Mouse (Mus musculus): Measurements from ENCODE around the gene Rasal1. TPM values are rescaled to one million over a fixed set of nuclear protein-coding genes. Genes with fewer than 3 reads are reported as not detected.

The Rasal1 gene
- total RNA-seq, 2 experiments from 2014 or later, result 92.7 to 97.3 TPM

DNA sequence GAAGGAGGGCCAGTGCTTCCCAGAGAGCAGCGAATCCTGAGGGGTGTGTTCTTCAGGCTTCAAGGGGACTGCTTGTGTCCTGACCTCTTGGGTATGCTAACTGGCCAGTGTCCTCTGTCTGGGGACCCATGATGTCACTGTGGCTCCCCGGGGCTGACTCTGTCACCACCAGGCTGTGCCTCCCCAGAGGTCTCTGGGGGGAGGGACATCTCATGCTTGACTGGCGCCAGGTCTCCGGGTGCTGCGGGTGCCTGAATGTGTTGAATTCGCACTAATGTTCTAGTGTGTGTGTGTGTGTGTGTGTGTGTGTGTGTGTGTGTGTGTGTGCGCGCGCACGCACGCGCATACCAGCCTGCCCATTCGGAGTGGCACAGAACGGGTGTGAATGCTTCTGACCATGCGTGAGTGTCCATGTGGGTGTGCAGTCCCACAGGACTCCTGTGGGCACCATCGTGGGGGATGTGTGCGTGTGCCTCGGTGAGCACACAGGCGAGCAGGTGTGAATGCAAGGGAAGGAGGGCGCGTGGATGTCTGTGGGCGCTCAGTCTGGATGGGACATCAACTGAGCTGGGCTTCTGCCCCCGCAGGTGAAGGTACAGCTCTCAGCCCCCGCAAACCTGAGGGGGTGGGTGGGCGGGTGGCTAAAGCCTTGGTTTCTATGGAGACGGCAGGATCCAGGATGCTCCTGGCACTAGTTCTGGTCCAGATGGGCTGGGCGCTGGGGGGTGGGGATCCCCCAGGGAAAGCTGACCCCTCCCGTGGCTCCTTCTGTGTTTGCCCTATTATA, 4.5 kb downstream of the Rasal1 start:
- no peak for DNase-seq (ENCODE audit: low spot score in 2 of 2)

DNA sequence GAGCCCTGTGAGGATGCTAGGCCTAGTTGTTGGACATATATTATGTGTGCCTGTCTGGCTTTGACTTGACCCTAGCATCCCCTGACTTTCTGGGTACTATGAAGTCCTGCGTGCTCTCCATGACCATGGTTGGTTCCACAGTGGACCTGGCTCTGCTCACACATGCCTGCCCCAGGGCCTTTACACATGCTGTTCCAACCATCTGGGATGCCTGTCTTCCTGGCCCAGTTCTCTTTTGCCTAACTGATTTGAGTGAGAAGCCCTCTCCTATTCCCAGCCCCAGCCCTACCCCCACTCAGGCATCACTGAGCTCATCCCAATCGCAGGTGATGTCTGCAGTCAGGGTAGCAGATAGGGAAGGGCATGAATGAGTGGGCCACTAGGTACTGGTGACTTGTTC, 5.3 kb downstream of the Rasal1 start:
- DNase-seq (ENCODE audit: low spot score in 2 of 2), result no peak

DNA sequence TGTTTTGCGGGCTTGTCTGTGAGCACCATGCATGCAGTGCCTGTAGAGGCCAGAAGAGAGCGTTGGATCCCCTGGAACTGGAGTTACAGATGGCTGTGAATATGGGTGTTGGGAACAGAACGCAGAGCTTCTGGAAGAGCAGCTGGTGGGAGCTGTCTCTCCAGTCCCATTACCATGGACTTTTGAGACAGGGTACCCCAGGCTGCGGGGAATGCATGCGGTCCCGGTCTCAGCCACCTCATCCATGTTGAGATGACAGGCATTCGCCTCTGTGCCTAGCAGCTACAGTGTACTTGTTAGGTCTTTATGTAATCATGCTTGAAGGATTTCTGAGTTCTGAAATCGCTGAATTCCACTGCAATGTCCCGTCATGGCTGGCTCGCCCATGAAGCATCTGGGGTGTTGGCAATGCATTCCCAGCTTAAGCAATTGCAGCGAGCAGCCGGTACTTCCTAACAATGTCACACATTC, 7.7 kb downstream of the Rasal1 start:
- peak; percentile 78 to 91 for DNase-seq (ENCODE audit: low spot score in 2 of 2)

DNA sequence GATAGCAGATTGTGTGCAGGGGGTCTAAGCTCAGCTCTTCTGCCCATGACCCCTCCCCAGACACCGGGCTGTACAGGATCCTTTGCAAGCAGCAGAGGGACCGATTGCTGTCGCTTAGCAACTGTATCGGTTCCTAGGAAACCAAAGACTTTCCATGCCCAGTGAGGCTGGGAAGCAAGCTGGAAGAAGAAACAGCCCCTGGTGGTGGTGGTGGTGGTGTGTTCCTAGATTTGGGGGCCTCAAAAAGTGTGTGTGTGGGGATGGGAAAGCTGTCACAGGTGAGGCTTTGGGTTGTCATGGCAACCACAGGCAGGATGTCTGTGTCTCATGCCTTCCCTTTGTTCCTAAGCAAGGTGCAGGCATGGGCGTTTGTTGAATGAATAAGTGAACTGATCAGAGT, 12.2 kb downstream of the Rasal1 start:
- DNase-seq (ENCODE audit: low spot score in 2 of 2), result peak; percentile 60 to 78

DNA sequence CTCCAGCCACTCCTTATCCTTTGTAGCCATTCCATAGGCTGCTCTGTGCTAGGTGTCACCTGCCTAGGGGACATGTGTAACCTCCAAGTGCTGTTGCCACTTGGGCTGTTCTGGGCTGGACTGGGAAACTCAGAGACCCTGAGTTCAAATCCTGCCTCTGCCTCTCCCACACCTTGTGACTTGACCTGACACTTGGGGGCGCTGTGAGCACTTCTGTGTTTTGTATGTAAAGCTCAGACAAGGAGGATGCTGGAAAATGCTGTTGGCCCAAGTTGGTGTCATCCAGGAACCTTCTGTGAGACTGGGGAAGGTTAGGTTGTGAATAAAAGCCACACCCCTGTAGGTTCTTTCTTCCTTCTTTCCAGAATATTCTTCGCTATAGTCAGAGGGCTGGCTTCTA, 16.3 kb downstream of the Rasal1 start:
- DNase-seq (ENCODE audit: low spot score in 2 of 2), result no peak

DNA sequence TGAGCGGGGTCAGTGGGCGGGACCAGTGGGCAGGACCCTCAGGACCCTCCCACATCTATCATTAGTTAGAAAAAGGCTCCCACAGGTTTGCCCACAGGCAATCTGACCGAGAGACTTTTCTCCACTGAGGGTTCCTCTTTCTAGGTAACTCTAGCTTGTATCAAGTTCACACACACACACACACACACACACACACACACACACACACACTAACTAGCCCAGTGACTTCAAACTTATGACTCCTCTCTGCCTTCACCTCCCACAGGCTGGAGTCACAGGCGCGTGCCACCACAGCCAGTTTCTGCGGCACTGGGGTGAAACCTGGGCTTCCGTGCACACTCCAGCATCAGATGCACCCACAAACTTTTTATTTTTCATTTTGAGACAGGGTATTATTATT, 20.1 kb downstream of the Rasal1 start:
- no peak for DNase-seq (ENCODE audit: low spot score in 2 of 2)

DNA sequence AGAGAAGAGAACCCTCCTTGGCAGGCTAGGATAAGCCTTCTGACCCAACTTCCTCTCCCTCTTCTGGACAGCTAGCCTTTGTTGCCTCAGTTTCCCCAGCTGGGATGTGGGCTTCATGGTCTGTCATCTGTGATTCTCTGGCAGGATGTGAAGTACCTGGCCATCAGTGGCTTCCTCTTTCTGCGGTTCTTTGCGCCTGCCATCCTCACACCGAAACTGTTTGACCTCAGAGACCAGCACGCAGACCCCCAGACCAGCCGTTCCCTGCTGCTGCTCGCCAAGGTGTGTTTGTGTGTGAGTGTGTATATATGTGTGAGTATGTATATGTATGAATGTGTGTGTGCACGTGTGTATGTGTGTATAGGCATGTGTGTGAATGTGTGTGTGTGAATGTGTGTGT, 21.5 kb downstream of the Rasal1 start:
- DNase-seq (ENCODE audit: low spot score in 2 of 2), result no peak

- no peak for DNase-seq (ENCODE audit: low spot score in 2 of 2)
Measured at GRCm38 (mm10) chr5:120671865-120672264, 23.3 kb downstream of the Rasal1 start.

GRCm38 (mm10) chr5:120673626-120674025, 25.0 kb downstream of the Rasal1 start:
- DNase-seq (ENCODE audit: low spot score in 2 of 2), result peak; percentile 71 to 87

DNA sequence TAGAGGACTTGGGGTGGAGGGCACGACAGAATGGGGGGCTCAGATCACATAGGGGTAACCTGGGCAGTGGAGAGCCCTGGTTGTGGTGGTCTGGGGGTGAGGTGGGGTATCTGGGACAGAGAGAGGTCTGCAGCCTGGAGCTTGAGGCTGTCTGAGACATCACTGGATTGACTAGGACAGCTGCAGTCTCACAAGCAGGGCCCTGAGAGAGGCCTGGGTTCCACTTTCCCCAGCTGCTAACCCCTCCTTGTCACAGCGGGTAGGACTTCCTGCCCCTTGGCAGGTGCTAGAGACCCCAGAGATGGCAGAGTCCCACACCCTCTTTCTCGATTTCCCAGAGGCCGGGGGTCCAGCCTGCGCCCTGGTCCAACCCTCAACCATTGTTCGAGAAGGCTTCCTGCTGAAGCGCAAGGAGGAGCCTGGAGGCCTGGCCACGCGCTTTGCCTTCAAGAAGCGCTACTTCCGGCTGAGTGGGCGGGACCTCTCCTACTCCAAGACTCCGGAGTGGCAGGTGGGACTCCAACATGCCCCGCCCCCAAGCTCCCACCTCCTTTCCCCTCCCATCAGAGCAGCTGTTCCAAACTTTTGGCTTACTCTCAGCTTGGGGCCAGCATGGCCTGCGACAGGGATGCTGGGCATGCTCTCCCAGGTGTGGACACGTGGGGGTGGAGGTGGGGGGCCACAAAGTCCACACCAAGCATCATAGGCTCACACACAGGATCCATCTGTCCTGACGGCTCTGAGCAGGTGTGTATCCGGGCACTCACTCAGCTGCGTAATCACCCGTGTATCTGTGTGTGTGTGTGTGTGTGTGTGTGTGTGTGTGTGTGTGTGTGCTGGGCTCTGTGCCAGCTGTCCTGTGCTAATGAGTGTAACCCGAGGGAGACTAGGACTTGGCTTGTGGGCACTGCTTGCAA, 25.9 kb downstream of the Rasal1 start:
- no peak for DNase-seq (ENCODE audit: low spot score in 2 of 2)

DNA sequence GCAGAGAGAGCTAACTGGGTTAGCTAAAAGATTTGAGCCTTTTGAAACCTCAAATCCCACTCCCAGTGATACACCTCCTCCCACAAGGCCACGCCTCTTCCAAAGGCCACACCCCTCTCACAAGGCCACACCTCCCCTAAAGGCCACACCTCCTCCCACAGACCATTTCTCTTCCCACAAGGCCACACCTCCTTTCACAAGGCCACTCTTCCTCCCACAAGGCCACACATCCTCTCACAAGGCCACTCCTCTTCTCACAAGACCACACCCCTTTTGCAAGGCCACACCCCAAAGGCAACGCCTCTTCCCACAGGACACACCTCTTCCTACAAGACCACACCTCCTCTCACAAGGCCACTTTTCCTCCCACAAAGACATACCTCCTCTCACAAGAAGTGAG, 28.9 kb downstream of the Rasal1 start:
- DNase-seq (ENCODE audit: low spot score in 2 of 2), result no peak

GRCm38 (mm10) chr5:120679676-120680555, 31.3 kb downstream of the Rasal1 start:
- DNase-seq (ENCODE audit: low spot score in 2 of 2), result peak; percentile 92 to 96

GRCm38 (mm10) chr5:120680918-120681317, 32.3 kb downstream of the Rasal1 start:
- peak in 1 of 2 experiments; percentile 42 for DNase-seq (ENCODE audit: low spot score in 2 of 2)

DNA sequence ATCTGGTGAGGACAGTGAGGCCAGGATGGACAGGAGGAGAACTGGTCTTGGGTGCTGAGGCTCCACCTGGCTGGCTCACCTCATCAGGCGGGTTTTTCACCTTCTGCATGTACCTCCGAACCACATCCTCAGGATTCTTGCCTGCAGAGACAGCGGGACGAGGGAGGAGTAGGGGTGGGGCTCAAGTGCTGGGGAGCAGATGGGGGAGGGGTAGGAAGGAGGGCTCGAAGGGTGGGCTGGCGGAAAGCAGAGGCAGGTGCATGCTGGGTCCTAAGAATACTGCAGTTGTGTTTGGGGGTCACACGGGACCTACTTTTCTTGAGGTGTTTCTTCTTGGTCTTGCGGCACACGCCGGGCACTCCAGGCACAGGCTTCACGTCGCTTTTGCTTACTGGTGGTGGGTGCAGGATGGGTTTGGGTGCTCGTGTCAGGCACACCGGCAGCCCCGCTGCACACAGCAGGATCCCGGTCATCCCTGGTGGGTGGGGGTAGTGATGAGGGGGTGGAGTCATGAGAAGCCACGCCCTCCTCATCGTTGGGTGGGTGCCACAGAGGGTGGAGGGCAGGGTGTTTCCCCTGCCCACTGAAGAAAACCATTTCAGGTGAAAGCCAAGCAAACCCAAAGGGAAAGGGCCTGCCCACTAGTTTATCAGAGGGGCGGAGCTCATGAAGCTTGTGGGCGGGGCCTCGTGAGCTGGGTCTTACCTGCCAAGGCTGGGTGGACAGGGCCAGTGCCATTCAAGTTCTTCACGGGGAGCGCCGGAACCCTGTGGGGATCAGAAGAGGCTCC, 34.6 kb downstream of the Rasal1 start:
- no peak for DNase-seq (ENCODE audit: low spot score in 2 of 2)

- no peak for DNase-seq (ENCODE audit: low spot score in 2 of 2)
Measured at GRCm38 (mm10) chr5:120685678-120686077, 37.1 kb downstream of the Rasal1 start.

DNA sequence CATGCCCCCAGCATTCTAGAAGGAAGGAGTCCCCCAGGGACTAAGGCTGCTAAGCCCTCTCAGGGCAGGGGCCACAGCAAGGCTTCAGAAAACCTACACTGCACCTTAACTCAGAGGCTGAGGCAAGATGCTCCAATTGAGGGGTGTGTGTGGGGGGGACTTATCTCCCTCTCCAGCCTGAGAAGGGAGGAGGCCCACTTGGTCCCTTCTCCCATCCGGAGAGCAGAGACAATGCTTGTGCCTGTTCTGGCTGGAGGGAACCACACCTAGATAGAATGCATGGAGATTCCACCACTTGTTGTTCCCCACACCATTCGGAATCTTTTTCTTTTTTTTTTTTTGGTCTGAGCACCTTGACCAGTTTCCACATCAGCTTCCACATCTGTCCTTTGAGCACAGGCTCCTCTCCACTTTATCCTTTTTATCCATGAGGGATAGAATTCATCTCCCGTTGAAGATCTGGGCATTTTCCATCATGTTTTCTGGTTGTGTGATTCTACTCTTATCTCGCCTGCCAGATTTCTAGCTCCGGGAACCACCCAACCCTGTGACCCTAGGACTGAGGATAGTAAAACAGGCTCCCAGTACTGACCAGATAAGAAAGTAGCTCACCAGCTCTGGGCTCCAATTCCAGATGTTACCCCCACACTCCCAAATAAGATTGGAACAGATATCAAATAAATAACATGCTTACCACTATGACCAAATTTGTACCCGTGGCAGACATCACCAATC, 38.3 kb downstream of the Rasal1 start:
- DNase-seq (ENCODE audit: low spot score in 2 of 2), result no peak

DNA sequence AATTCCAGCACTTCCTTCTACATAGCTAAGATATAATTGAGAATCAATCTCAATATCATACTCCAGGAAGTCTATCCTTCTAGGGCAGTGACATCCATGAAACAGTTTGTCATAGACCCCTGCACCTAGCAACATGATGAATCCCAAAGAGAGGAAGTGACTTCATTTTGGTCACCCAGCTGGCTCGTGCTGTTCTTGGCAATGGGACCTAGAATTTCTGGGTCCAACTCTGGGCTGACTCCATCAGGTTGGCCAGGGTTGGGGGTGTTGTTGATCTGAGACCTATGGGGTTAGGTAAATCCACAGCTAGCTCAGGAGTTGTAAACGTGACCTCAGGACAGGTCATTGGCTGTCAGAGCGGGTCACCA, 38.9 kb downstream of the Rasal1 start:
- no peak for DNase-seq (ENCODE audit: low spot score in 2 of 2)

DNA sequence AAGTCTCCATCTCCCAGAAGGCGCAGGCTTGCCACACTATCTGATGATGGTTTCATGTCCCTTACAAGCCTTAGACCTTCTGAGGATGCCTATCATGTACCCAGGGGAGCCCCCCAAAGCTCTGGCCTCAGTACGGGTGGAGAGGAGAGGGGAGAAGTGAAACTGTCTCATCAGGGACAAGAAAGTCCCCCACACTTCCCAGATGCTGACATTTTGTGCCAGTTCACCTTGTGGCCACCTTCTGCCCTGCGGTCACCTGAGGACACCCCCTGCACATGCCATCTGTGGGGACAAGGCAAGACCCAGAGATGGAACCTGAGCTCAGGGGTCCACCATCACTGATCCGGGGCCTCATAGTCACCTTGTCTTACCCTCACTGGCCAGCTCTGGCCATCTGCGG, 39.3 kb downstream of the Rasal1 start:
- DNase-seq (ENCODE audit: low spot score in 2 of 2), result no peak

DNA sequence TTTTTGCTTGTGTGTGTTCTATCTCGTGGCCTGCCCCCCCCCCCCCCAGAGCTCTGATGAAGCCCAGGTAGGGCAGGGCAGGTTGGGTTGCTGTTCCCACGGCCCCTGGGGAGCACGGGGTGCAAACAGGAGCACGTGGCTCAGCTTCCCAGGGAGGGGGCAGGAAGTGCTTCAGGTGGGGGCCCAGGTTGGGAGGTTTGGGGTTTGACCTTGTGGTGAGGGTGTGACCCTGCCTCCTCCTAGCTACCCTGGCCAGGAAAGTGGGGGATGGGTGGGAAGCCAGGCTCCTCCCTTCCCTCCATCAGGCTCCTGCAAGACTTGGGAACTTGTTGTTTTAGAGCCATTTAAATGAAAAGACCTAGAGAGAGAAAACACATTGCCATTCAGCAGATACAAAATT, 39.8 kb downstream of the Rasal1 start:
- no peak for DNase-seq (ENCODE audit: low spot score in 2 of 2)

- DNase-seq (ENCODE audit: low spot score in 2 of 2), result no peak
Measured at GRCm38 (mm10) chr5:120690417-120690816, 41.8 kb downstream of the Rasal1 start.
